Comparison of ENCODE assay signal across 8 mouse cellular contexts in genomic region chr11:113221267-113222195, GRCm38 (mm10).
DNase-seq lines count a peak whose midpoint lies in the region; ATAC-seq and TF ChIP-seq lines count a peak whose summit lies in the region.

No protein-coding gene starts in this region.

- no peaks in the 10 kb centered on the region for H3K9me3 ChIP-seq in lung, embryonic 14.5 days (ENCODE audit: low read depth, low read length)
- H3K9me3 ChIP-seq in neural tube, embryonic 14.5 days (ENCODE audit: control insufficient read depth, low read length): no peaks in the 10 kb centered on the region

- 0 out of 2 replicates have a peak, but pooled peaks cover 3% of the 10 kb centered on the region for H3K4me1 ChIP-seq in lung, embryonic 14.5 days (ENCODE audit: insufficient read depth)
- peaks cover 16% of the 10 kb centered on the region; the same call in 1 of the 2 replicates for H3K4me1 ChIP-seq in neural tube, embryonic 14.5 days (ENCODE audit: control insufficient read depth, insufficient read depth, low read length)

- ATAC-seq in lung, embryonic 14.5 days (ENCODE audit: insufficient read depth): peak; percentile 81
- ATAC-seq in neural tube, embryonic 14.5 days (ENCODE audit: low read depth): peak; percentile 90

- 21% methylated on average over 18 of the region's 18 CpGs for WGBS in lung, embryonic 14.5 days
- 7% methylated on average over 18 of the region's 18 CpGs for WGBS in neural tube, embryonic 14.5 days

- no peaks in the 10 kb centered on the region for H3K27me3 ChIP-seq in lung, embryonic 14.5 days (ENCODE audit: insufficient read depth, low read length)
- H3K27me3 ChIP-seq in neural tube, embryonic 14.5 days (ENCODE audit: control insufficient read depth, insufficient read depth, low read length): no peaks in the 10 kb centered on the region

- no peaks in the 10 kb centered on the region for H3K36me3 ChIP-seq in lung, embryonic 14.5 days (ENCODE audit: insufficient read depth)
- H3K36me3 ChIP-seq in neural tube, embryonic 14.5 days (ENCODE audit: control insufficient read depth, insufficient read depth, low read length): no peaks in the 10 kb centered on the region

- peak overlapping the region; percentile 82 for H3K27ac ChIP-seq in lung, embryonic 14.5 days (ENCODE audit: low read depth)
- peak overlapping the region; percentile 36; the same call in 1 of the 2 replicates for H3K27ac ChIP-seq in neural tube, embryonic 14.5 days (ENCODE audit: low read depth, low read length)

- DNase-seq in lung, embryonic 14.5 days: peak; percentile 57
- DNase-seq in lung, adult 18-20 months: no peak
- peak; percentile 66 for DNase-seq in forelimb bud, embryonic 11.5 days (ENCODE audit: low read depth, low spot score)
- DNase-seq in kidney, postnatal 4 days: peak; percentile 70 to 81
- DNase-seq in lung, postnatal 25 days (ENCODE audit: low spot score): no peak
- DNase-seq in thymus, adult 18-20 months: no peak
- DNase-seq in right cerebral cortex, postnatal 14 days: no peak

- peak overlapping the region; percentile 38 for H3K4me2 ChIP-seq in lung, embryonic 14.5 days
- H3K4me2 ChIP-seq in neural tube, embryonic 14.5 days (ENCODE audit: low read depth, low read length): peak overlapping the region; percentile 15

- H3K9ac ChIP-seq in lung, embryonic 14.5 days: no peak overlapping the region
- no peak overlapping the region for H3K9ac ChIP-seq in neural tube, embryonic 14.5 days (replicated peaks; ENCODE audit: low read depth, low read length)

- H3K4me3 ChIP-seq in lung, embryonic 14.5 days (ENCODE audit: low read depth, low read length): no peak overlapping the region
- no peak overlapping the region for H3K4me3 ChIP-seq in neural tube, embryonic 14.5 days (ENCODE audit: low read depth, low read length)

- no peak for TF ChIP-seq CTCF in lung, embryonic 14.5 days (IDR thresholded peaks at IDR 0.05; ENCODE audit: low read depth)

Comparison
In these comparisons a context has a peak if more than half of its experiments do, and no peak if none do; other contexts are left out.
1. DNase-seq: peak in lung, embryonic 14.5 days (single experiment), forelimb bud, embryonic 11.5 days (single experiment) and kidney, postnatal 4 days (2 of 2); none in lung, adult 18-20 months (0 of 2), lung, postnatal 25 days (single experiment), thymus, adult 18-20 months (0 of 2) and right cerebral cortex, postnatal 14 days (single experiment).